Mouse (Mus musculus) cerebellum, adult 11-12 months (tissue): ENCODE results near the gene Wdr1.
"Not testable (repeated sequence)": the region's sequence is repeated elsewhere in the genome, so short reads cannot be mapped to it uniquely, and the experiment has no call there.

Experiments used
- DNase-seq: peaks from one replicate; pipeline ENCODE4 v3.0.0; 2022

Gene Wdr1

DNA sequence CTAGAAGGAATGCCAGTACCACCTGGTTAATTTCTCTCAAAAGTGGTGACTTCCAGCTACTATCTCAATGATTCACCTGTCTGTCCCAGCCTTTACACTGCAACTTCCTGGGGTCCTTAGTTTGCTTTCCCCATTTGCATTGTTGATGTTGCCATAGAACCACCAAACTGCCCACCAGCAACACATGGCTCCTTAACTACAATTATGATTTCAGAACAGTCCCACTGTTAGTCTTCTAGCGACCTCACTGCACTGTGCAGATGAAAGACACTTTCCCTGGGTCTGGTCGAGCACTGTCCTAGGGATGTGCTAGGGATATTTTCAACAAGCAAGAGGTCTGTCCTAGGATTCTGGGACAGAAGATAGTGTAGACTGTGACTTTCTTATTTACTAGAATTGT lies at the start of gene Wdr1:
Gene Wdr1 (minus strand): TSS at position 101 of the 400 bp plus-strand sequence.
- DNase-seq, result no peak

- no peak for DNase-seq
Observed at GRCm38 (mm10) chr5:38611118-38611517, 48.1 kb upstream of the Wdr1 start.

DNA sequence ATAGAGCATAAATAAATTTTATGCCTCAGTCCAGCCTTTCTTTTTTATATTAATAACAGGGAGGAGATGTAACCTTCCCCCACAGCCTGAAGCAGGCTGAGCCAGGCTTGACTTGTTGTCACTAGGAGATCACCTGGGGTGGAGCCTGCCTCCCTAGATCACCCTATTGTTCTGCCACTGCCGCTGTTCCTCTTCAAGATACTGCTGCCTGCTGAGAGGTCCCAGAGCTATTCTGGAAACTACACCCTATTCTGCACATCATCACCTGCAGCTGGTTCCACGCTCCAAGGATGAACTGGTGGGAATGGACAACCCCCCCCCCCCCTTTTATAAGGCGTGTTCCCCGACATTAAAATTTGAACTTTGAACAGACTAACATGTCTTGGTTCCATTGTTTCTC lies 45.2 kb upstream of the Wdr1 start:
- not testable (repeated sequence) for DNase-seq

DNA sequence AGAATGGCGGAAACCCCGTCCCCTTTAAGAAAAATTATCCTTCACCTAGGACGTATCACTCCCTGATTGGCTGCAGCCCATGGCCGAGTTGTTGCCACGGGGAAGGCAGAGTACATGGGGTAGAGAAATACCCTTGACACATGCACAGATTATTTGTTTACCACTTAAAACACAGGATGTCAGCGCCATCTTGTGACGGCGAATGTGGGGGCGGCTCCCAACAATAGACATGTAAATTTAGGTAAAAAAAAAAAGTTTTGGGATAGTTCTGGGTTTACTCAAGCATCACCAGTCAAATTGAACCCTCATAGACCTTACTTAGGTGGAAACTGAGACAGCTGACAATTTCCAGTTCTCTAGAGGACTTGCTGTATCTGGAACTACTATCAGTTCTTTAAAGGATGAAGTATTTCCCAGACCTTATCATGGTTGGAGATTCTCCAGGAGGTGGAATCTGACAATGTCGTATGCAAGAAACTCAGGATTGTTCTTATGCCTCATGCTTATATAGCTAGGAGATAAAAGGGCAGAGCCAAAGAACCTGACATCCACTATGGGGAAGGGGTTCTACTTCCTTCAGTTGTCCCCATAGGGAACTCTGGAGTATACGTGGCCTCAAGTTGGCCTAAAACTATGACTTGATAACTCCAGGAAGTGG lies 35.8 kb upstream of the Wdr1 start:
- DNase-seq, result peak; percentile 17

DNA sequence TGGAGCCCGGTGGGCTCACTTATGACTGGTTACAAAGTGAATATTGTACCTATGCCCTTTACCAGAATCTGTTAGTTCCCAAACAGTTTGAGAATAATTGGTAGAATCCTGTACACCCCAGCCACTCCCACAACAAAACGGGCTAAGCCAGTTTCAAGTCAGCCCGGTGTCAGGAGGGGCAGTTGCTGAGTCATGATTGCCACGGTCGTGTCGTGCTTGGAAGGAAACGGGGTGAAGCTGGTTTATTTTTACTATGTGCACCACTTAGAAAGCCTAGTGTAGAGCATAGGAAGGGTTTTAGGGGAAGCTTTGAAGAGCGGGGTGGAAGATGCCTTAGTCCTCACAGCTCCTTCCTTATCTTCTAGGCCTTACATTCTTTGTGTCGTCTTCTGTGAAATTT lies 25.9 kb upstream of the Wdr1 start:
- no peak for DNase-seq

- no peak for DNase-seq
Observed at GRCm38 (mm10) chr5:38585450-38585849, 22.4 kb upstream of the Wdr1 start.

GRCm38 (mm10) chr5:38583026-38583425 lies 20.0 kb upstream of the Wdr1 start:
- DNase-seq, result no peak

- no peak for DNase-seq
Observed at GRCm38 (mm10) chr5:38580703-38581102, 17.7 kb upstream of the Wdr1 start.

DNA sequence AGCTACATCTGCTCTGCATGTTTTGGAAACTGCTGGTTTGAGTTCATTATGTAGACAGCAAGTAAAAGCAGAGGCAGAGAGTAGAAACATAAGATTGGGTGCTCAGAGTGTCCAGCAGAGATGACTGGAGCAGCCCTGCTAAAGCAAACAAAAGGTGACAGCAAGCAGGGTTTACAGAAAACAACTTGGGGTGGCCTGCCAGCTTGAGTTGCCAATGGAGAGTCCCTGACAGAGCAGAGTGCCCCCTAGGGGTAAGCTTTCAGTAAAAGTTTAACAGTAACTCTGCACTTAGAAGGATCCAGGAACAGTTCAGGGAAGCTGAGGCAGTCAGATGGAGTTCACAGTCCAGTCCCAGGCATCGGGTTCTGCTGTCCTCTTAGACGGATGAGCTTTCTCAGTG lies 7.9 kb upstream of the Wdr1 start:
- DNase-seq, result no peak

- no peak for DNase-seq
Observed at GRCm38 (mm10) chr5:38568652-38569051, 5.6 kb upstream of the Wdr1 start.

DNA sequence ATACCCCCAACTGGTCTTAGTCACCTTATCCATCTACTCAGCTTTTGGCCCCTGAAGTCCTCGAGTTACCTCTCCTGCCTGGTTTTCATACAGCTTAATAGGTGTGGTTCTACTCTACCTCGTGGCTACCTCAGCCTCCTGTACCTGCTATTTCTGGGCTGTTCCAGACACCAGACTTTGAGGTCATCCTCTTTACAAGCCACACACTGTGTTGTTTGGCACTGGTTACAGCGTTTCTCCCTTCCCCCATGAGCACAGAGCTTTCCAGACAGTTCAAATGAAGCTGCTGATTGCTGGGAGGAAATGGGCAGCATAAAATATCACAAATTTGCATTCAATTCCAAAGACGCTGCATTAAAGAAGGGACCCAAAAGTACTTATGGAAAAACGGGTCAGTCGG lies 1.8 kb upstream of the Wdr1 start:
- DNase-seq, result no peak

DNA sequence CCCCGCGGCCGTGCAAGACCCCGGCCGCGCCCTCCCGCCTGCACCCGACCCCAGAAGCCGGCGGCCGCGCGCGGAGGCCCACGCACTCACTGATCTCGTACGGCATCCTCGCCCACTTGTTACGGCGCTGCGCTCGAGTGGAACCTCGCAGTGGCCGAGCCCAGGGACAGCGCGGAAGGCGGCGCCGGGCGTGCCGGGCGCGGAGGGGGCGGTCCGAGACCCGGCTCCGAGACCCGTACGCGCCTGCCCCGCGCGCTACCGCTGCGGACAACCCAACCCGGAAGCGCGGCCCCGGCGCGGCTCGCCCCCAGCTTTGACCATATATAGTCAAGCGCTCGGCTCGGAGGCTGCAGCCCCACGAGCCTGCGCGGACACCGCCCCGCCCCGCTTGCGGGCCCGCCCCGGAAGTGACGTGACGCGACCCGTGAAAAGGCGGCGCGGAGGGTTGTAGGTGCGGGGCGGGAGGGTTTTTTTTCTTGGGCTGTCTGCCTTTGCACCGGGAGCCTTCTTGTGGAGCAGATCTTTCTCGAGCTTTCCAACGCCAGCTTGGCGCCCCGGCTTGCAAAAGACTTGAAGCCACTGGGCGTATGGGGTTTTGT lies 1.5 kb downstream of the Wdr1 start:
- peak; percentile 97 for DNase-seq

DNA sequence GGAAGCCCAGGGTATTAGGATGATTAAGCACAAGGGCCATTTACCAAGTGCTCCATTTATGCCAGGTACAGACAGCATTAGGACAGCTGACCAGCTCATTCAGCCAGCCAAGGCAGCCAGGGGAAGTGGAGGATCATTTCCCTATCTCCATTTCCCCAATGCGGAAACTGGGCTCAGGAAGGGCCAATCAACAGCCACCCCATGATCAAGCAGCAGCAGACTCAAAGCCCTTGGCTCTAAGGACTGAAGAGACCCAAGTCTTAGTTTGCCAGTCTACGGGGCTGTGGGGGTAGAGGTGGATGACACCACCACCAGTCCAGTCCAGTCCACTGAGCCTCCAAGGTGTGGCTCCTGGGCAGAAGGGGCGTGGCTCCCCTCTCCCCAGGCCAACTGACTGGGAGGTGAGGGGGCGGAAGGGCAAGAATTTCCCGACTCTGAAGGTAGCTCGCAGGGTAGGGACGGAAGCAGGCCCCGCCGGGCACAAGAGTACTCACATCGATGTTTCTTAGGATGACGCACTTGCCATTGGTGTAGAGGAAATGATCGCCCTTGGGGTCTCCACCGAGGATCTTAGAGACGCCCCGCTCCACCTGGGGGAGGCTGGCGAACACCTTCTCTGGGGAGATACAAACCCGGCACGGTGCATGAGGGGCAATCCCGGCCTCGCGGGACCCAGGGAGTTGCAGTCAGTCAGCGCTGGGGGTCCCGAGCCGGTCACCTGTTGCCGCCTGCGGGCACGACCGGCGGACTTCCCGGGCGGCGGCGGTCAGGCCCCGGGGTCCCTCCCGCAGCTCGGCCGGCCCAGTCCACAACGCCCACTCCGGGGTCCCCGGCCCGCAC lies 2.2 kb downstream of the Wdr1 start:
- DNase-seq, result peak; percentile 76

GRCm38 (mm10) chr5:38558831-38559230 lies 4.2 kb downstream of the Wdr1 start:
- DNase-seq, result peak; percentile 54

DNA sequence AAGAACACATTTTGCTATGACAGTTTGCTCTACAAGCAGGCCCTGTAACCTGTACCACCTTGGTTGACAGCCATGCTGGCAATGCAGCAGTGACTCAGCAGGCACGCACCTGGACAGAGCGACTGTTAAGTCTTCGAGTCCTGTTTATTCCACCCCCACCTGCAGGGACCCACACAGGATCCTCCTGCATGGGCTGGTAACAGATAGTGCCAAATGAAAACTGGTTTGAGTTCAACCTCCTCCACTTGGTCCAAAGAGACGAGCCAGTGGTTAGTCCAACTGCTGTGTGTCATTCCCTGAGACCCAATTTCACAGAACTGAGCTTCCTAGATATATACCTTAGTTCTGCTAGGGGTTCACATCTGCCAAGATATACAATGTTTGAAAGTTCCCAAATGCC lies 5.2 kb downstream of the Wdr1 start:
- peak; percentile 57 for DNase-seq

DNA sequence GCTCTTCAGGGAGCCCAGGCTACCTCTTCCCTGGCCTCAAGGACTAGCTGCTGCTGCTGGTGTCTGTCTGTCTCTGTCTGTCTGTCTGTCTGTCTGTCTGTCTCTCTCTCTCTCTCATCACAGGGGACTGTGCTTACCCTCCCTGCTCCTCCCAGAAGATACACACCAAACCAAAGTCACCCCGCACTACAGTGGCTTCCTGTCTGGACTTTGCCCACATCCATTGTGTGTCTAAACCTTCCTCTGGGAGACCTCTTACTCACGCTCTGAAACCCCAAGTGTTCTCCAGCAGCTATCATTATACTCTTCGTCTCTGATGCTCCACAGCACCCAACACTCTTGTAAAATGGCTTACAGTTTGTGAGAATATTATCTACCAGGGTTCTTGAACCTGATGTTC lies 6.6 kb downstream of the Wdr1 start:
- no peak for DNase-seq

DNA sequence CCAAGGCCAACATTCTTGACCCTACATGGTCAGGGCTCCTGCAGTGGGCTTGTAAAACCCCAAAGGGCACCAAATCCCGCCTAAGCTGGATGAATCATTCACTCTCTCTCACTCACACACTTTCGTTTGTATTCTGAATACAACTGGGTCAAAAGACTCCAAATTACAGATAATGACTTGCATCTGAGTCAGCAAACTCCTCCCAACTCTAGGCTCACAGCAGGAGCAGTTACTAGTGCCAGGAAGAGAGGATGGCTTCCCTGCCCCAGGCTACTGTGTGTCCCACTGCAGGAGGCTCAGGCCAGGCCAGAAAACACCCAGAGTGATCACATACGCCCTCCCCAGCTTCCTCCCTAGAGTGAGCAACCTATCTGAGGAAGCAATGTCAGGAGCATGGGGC lies 9.1 kb downstream of the Wdr1 start:
- DNase-seq, result peak; percentile 63

DNA sequence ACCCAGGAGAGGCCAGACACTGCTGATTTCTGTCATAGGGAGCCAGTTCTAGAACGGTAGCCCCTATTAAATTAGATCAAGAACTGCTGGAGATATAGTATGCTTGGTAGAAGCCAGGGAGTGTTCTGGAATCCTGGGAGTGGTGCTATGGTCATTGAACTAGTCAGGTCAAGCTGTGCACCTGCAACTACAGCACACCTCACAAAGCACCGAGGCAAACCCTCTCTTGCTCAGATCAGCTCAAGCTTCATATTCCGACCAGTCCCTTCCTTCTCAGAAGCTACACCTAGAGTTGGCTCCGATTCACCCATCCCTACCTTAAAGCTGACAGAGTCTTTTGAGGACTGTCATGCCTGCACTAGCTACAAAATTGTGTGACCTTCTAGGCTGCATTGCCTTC lies 9.5 kb downstream of the Wdr1 start:
- no peak for DNase-seq

DNA sequence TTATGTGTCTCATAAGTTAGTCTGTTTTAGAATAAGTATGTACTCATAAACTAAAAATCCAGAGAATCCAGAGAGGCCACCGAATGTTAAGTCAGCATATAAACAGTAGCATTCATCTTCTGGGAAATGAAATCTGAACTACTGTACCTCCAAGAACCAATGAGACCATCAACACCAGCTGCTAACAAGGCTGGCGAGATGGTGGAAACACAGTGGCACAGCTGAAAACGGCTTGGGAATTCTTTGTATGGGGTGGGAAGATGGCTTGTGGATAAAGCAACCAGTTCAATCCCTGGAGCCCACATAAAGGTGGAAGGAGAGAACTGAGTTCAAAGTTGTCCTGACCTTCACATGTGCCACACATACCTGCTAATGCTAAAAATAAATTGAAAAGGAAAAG lies 10.4 kb downstream of the Wdr1 start:
- DNase-seq, result no peak

DNA sequence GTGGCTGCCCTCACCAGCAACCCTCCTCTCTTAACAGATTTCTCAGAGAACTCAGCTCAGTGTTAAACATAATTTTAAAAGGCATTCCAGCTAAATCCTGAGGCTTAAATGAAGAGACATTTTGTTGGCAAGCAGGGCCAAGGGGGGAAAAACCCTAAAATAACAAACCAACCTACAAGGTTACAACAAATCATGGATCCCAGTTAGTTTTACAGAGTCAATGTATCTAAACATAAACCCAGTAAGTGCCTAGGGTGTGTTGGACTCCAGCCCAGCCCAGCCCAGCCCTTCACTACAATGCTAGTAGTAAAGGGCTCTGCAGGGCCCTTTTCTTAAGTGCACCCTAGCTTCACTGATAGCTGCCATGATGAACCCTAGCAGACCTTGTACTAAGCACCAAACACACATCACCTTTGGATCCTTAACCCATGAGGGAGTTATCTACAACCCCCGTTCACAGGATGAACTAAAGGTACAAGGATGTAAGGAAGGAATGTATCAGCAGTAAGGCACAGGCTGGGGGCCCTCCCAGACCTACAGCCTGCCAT lies 12.7 kb downstream of the Wdr1 start:
- DNase-seq, result no peak

GRCm38 (mm10) chr5:38549461-38549909 lies 13.5 kb downstream of the Wdr1 start:
- DNase-seq, result no peak

DNA sequence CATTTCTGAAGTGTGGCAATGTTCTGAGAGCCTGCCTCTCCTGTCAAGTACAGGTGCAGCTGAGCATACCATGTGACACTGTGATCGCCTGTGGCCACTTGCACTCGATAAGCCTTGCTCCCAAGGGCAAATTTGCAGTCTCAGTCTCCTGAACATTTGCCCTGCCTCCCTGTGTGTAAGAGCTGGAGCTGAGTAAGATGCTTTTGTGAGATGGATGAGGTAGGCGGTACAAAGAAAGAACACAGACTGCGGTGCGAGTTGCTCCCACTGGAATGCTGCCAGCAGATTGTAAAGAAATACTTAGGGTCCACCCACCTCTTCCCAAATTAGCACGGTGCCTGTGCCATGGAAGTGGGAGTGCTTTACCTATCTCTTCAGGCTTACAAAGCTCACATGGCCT lies 15.6 kb downstream of the Wdr1 start:
- no peak for DNase-seq
